Mouse (Mus musculus): ENCODE measurements around the gene Ada.

The Ada gene

GRCm38 (mm10) chr2:163732021-163732420, 18.0 kb downstream of the Ada start:
- DNase-seq (ENCODE audit: low read depth, low spot score), result no peak

GRCm38 (mm10) chr2:163728300-163728699, 21.7 kb downstream of the Ada start:
- no peak for DNase-seq (ENCODE audit: low read depth, low spot score)

DNA sequence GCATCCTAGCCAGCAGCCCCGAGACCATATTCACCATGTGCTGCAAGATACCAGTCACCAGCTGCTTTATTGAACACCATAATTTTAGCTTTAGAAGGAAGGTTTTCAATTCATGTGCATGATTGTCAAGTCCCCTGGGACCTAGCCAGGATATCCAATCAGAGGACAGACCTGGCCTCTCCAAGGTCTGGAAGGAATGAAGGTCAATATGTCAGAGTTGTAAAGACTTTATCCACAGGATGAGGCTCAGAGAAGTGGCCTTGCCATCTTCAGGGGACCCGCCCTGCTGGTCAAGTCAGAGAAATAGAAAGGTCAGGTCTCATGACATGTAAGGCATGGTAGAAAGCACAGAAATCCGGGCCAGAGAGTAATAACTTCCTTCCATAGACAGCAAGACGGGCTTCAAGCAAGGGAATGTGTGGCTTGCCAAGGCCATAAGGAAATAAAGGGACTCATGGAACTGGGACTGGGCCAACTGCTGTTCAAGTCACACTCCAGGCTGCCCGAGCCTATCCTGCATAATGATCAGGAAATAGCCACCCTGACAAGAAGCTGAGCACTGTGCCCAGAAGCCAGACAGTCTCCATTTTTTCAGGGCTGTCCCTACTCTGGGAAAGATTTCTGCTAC, 23.2 kb downstream of the Ada start:
- no peak for DNase-seq (ENCODE audit: low read depth, low spot score)

DNA sequence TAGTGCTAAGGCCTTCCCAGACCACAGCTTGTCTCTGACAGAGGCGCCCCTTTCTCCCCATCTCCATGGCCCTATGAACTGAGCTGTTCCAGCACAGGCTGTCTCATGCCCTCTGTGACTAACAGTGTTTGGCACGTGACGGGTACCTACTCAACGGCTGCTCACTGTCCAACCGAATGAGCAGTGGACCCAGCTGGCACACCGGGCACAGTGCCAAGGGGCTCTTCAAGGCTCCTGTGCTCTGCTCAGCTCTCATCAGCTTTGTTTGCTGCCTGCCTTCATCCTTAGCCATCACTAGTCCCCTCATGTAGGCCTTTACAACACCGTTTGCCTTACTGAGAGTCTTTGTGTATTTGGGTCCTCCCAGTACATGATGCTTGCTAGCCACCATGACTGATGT, 27.5 kb downstream of the Ada start:
- DNase-seq (ENCODE audit: low read depth, low spot score), result peak; percentile 49

- DNase-seq (ENCODE audit: low read depth, low spot score), result no peak
Observed at GRCm38 (mm10) chr2:163719616-163720015, 30.4 kb downstream of the Ada start.

DNA sequence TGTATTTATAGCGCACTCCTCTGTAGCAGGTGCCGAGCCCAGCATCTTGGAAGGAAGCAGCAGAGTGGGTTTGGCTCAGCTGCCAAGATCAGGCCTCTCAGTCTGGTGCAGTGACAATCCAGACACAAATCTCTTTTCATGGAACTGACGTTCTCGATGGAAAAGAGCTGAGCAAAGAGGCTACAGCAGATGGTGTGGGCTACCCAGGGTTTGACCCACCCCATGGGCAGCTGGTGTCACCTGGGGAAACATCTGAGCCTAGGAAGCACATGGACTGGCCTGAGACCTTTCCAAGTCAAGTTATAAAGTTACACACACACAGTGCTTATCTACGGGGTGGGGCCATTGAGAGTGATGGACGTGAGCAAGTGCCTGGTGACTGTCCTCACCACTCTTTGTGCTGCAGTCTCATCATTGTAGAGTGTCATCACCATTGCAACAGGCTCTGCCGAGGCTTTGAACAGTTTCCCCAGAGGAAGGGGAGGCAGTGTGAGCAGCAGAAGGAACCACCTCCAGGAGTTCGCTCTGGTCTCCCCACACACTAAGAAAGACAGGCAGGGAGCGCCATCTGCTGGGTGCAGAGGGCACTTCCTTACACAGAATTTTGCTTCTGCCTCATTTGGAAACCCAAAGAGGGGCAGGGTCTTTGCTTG, 31.0 kb downstream of the Ada start:
- peak; percentile 78 for DNase-seq (ENCODE audit: low read depth, low spot score)

- DNase-seq (ENCODE audit: low read depth, low spot score), result no peak
Observed at GRCm38 (mm10) chr2:163718526-163718925, 31.5 kb downstream of the Ada start.

GRCm38 (mm10) chr2:163716853-163717252, 33.2 kb downstream of the Ada start:
- DNase-seq (ENCODE audit: low read depth, low spot score), result no peak

DNA sequence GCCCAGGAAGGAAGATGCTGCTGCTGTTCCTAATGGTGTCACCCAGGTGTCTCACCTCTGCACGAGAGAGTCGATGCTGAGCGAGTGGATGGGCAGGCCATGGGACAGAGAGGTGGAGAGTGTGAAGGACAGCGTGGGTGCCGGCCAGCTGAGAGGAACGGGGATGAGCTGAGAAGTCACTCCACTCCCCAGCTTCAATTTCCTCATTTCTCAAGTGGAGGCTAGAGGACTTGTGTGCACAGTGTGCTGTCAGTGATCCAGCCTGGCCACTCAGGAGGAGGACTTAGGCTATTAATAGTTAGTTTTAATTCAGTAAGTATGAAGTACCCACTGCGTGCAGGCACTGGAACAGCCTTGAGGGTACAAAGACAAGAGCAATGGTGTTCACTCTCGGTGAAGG, 33.6 kb downstream of the Ada start:
- DNase-seq (ENCODE audit: low read depth, low spot score), result no peak

- DNase-seq (ENCODE audit: low read depth, low spot score), result no peak
Observed at GRCm38 (mm10) chr2:163713340-163713739, 36.7 kb downstream of the Ada start.

DNA sequence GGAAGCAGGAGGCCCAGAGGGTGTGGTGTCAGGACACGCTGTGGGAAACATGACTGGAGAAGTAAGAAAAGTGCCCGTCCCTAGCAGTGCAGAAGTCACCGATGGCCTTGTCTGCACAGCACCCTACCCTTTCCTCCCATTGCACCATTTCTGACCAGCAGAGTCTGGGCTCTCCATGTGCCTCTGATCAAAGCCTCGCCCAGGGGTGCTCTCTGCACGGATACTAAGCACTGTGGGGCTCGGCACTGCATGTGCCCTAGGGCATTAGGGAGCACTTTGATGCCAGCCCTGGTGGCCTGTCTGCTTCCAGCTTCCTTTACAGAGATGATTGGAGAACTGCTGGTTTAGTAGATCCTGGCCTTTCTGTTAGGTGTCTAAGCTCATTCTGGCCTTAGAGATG, 37.2 kb downstream of the Ada start:
- no peak for DNase-seq (ENCODE audit: low read depth, low spot score)

DNA sequence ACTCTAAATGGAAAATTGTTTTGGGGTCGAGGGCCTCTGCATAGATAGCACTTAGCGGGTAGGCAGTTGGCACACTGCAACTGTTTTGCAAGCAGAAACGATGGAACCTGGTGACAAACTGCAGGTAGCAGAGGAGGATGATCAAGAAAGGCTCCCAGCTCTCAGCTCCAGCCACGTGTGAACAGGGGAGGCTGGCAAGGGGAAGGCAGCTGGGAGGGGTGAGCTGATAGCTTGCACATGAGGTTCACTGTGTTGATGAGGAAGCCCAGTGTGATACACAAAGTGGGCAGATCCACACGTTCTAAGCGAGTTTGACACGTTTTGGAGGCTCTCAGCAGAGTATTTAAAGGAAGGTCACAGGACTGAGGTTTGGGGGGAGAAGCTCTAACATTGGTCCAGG, 37.6 kb downstream of the Ada start:
- no peak for DNase-seq (ENCODE audit: low read depth, low spot score)

DNA sequence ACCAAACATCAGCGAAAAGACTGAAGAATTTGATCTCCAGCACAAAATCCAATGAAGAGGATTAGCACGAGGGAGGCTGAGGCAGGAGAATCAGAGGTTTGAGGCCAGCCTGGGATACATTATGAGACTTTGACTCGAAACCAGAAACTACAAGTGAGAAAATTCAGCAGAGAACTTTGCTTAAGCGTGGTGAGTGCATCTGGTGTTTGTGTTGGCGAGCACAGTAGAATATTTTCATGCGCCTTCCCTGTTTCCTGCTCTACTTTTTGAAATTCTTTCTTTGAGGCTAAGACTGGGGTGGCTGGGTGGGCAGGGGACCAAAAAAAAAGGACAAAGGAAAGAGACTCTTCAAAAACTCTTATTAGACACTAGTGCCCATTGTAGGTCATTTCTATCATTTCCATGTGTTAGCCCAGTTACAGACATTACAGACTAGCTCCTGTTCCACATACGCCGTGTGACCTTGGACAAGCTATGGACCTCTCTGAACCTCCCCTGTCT, 38.6 kb downstream of the Ada start:
- no peak for DNase-seq (ENCODE audit: low read depth, low spot score)

DNA sequence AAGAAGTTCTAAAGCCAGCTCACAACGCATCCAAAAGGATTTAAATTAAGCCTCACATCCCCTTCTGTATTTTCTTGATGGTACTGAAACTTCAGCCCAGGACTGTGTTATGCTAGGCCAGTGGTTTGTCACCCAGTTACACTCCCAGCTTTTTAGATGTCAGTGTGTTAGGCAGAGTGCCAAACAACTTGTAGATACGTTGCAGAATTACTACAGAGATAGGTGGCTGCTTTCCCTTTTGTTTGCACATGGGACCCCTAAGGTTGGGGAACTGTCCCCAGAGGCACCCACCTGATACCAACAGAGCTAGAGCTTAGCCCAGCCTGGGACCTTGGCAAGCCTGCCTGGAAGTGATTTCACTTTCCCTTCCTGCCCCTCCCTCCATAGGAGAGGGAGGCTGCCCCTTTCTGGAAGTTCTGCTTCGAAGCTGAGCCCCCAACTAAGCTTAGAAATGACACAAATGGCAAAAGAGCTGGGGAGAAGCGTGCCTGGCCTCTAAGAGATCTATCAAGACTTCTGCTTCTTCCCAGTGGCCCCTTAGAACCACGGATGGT, 39.4 kb downstream of the Ada start:
- DNase-seq (ENCODE audit: low read depth, low spot score), result no peak

GRCm38 (mm10) chr2:163710000-163710399, 40.0 kb downstream of the Ada start:
- no peak for DNase-seq (ENCODE audit: low read depth, low spot score)

GRCm38 (mm10) chr2:163708763-163709250, 41.2 kb downstream of the Ada start:
- DNase-seq (ENCODE audit: low read depth, low spot score), result no peak

GRCm38 (mm10) chr2:163708321-163708720, 41.7 kb downstream of the Ada start:
- DNase-seq (ENCODE audit: low read depth, low spot score), result no peak

- DNase-seq (ENCODE audit: low read depth, low spot score), result no peak
Observed at GRCm38 (mm10) chr2:163703599-163704260, 46.3 kb downstream of the Ada start.

DNA sequence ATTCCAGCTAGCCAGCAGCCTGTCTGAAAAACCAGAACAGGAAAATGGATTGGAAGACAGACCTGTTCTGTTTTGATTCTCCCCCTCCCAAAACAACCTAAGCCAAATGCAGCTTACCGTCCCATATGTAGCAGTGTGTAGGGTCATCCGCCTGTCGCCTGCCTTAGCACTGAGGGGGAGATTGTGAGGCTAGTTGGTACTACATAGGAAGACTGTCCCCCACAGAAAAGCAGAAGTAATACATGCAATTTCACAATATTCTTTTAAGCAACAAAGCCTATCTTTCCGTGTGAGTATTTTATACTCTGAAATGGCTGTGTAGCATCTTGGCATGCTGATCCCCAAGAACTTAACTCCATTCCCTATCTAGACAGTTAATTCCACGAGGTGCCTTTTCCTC, 47.1 kb downstream of the Ada start:
- DNase-seq (ENCODE audit: low read depth, low spot score), result no peak

GRCm38 (mm10) chr2:163702431-163702830, 47.6 kb downstream of the Ada start:
- DNase-seq (ENCODE audit: low read depth, low spot score), result no peak

- no peak for DNase-seq (ENCODE audit: low read depth, low spot score)
Observed at GRCm38 (mm10) chr2:163699078-163699780, 50.8 kb downstream of the Ada start.

Data from retina, postnatal 7 days (tissue).